Mouse (Mus musculus): Measurements from ENCODE around the gene Camk2d.

- TF ChIP-seq POLR2A (IDR thresholded peaks at IDR 0.05; ENCODE audit: insufficient read depth, low read depth, low read length) (no peak), CTCF (IDR thresholded peaks at IDR 0.05; ENCODE audit: insufficient read depth, low read depth, low read length) (no peak)
Measured at GRCm38 (mm10) chr3:126751377-126752098, 155.4 kb downstream of the Camk2d start.

Measured in olfactory bulb, adult 2 months (tissue).